Mouse (Mus musculus) CH12.LX (cell line): ENCODE data around the gene Trpv4. TPM values are rescaled to one million over a fixed set of nuclear protein-coding genes. Genes with fewer than 3 reads are reported as not detected.

Experiments used
- DNase-seq: peaks from one replicate; pipeline ENCODE4 v3.0.0-alpha.2; 2013; ENCODE audit errors: extremely low read depth
- H3K27ac ChIP-seq: 2 replicates; pipeline ENCODE4 v1.5.1; 2012; ENCODE audit warnings: low read depth, mild to moderate bottlenecking, control low read depth, moderate library complexity; ENCODE audit not compliant: insufficient read depth
- H3K27me3 ChIP-seq: replicated peaks from 2 replicates; pipeline ENCODE3; 2012; ENCODE audit warnings: inconsistent platforms
- H3K36me3 ChIP-seq, 2 experiments: replicated peaks in 1 of 2; 2 replicates each; pipeline versions ENCODE3 to v1.6.1; 2012; ENCODE audit warnings: inconsistent platforms in 1 of 2, low read length in 1 of 2, mild to moderate bottlenecking in 1 of 2, mixed read lengths in 1 of 2, moderate library complexity in 1 of 2; ENCODE audit not compliant: control insufficient read depth in 1 of 2, insufficient read depth in 1 of 2
- H3K4me1 ChIP-seq, 2 experiments: 2 replicates each; pipeline ENCODE4 v1.6.1; 2012; ENCODE audit warnings: inconsistent platforms in 1 of 2, moderate library complexity in 1 of 2; ENCODE audit not compliant: insufficient read depth in 2 of 2, control insufficient read depth in 1 of 2
- H3K4me2 ChIP-seq: 2 replicates; pipeline ENCODE4 v1.6.1; 2012; ENCODE audit warnings: low read depth, mild to moderate bottlenecking, control low read depth; ENCODE audit not compliant: poor library complexity, insufficient read depth, severe bottlenecking
- H3K4me3 ChIP-seq, 3 experiments: fragments of 150-350 bp in 1 of 3; sonication (generic) in 1 of 3; replicated peaks in 1 of 3; 2 replicates each; pipeline versions ENCODE3 to v1.5.1; 2011 to 2012; ENCODE audit warnings: low read depth in 2 of 3, low read length in 2 of 3, mild to moderate bottlenecking in 2 of 3, moderate library complexity in 2 of 3, control low read depth in 1 of 3, improper control_type of control experiment in 1 of 3, inconsistent platforms in 1 of 3, mixed read lengths in 1 of 3; ENCODE audit not compliant: poor library complexity in 1 of 3
- H3K79me2 ChIP-seq: replicated peaks from 2 replicates; pipeline ENCODE4 v1.6.1; 2012; ENCODE audit warnings: mild to moderate bottlenecking, moderate library complexity; ENCODE audit not compliant: control insufficient read depth, poor library complexity, insufficient read depth, severe bottlenecking; ENCODE audit errors: extremely low read depth
- H3K9ac ChIP-seq: 2 replicates; pipeline ENCODE4 v1.6.1; 2012; ENCODE audit warnings: low read depth, mild to moderate bottlenecking, control low read depth, moderate library complexity; ENCODE audit not compliant: insufficient read depth
- H3K9me3 ChIP-seq: replicated peaks from 2 replicates; pipeline ENCODE3; 2012; ENCODE audit warnings: low read length, inconsistent platforms, mixed read lengths
- BHLHE40 ChIP-seq: IDR thresholded peaks from 2 replicates; pipeline ENCODE4 v1.6.1; 2011; ENCODE audit warnings: mild to moderate bottlenecking, low read depth, low read length, improper control_type of control experiment
- CHD2 ChIP-seq: IDR thresholded peaks from 2 replicates; pipeline ENCODE4 v1.6.1; 2011; ENCODE audit warnings: low read length, improper control_type of control experiment
- ETS1 ChIP-seq: conservative IDR thresholded peaks from 2 replicates; pipeline ENCODE4 v1.6.1; 2012; ENCODE audit warnings: low read depth, mild to moderate bottlenecking, inconsistent platforms, low read length, improper control_type of control experiment, moderate library complexity
- GABPA ChIP-seq: IDR thresholded peaks from 2 replicates; pipeline ENCODE4 v1.6.1; 2012; ENCODE audit warnings: low read depth, low read length, improper control_type of control experiment, inconsistent platforms; ENCODE audit not compliant: insufficient replicate concordance
- HCFC1 ChIP-seq: IDR thresholded peaks from 2 replicates; pipeline ENCODE4 v1.6.1; 2012; ENCODE audit warnings: low read depth, mild to moderate bottlenecking, inconsistent platforms, low read length, improper control_type of control experiment
- IRF4 ChIP-seq: IDR thresholded peaks from 2 replicates; pipeline ENCODE4 v1.6.1; 2014; ENCODE audit warnings: low read depth, mild to moderate bottlenecking, inconsistent platforms, low read length, improper control_type of control experiment
- MAFK ChIP-seq: IDR thresholded peaks from 2 replicates; pipeline ENCODE4 v1.6.1; 2011; ENCODE audit warnings: low read length, improper control_type of control experiment; ENCODE audit not compliant: insufficient replicate concordance
- MAX ChIP-seq: IDR thresholded peaks from 2 replicates; pipeline ENCODE4 v1.6.1; 2011; ENCODE audit warnings: low read length, improper control_type of control experiment
- PAX5 ChIP-seq: IDR thresholded peaks from 2 replicates; pipeline ENCODE4 v1.6.1; 2012; ENCODE audit warnings: low read length, inconsistent platforms, mixed read lengths
- POLR2A ChIP-seq: IDR thresholded peaks from 2 replicates; pipeline ENCODE4 v1.6.1; 2011; ENCODE audit warnings: low read depth, mild to moderate bottlenecking, improper control_type of control experiment, low read length
- POLR2AphosphoS2 ChIP-seq: IDR thresholded peaks from 2 replicates; pipeline ENCODE4 v1.6.1; 2011; ENCODE audit warnings: low read depth, low read length, improper control_type of control experiment
- SMC3 ChIP-seq: IDR thresholded peaks from 2 replicates; pipeline ENCODE4 v1.6.1; 2011; ENCODE audit warnings: low read depth, low read length, improper control_type of control experiment
- TCF12 ChIP-seq: IDR thresholded peaks from 2 replicates; pipeline ENCODE4 v1.6.1; 2014; ENCODE audit warnings: low read depth, mild to moderate bottlenecking, inconsistent platforms, low read length, improper control_type of control experiment
- USF1 ChIP-seq: IDR thresholded peaks from 2 replicates; pipeline ENCODE4 v1.6.1; 2014; ENCODE audit warnings: low read depth, mild to moderate bottlenecking, inconsistent platforms, low read length, improper control_type of control experiment
- ZC3H11A ChIP-seq: IDR thresholded peaks from 2 replicates; pipeline ENCODE4 v1.6.1; 2012; ENCODE audit warnings: low read depth, mild to moderate bottlenecking, inconsistent platforms, low read length, improper control_type of control experiment
- ZKSCAN1 ChIP-seq: IDR thresholded peaks from 2 replicates; pipeline ENCODE4 v1.6.1; 2012; ENCODE audit warnings: low read depth, inconsistent platforms, low read length, improper control_type of control experiment, borderline replicate concordance
- ZMIZ1 ChIP-seq: IDR thresholded peaks from 2 replicates; pipeline ENCODE4 v1.6.1; 2012; ENCODE audit warnings: low read depth, mild to moderate bottlenecking, inconsistent platforms, low read length, improper control_type of control experiment
- dilution Hi-C: fragments of 300-500 bp; cut with MboI; formaldehyde crosslinking; loops from 2 replicates; pipeline ENCODE4 v1.14.3; 2020; ENCODE audit warnings: low sequenced_read_pairs; ENCODE audit not compliant: extremely low pct_unique_long_range_greater_than_20kb, extremely low pct_ligation_motif_present
- in situ Hi-C: fragments of 300-500 bp; cut with MboI; formaldehyde crosslinking; loops from 3 replicates; pipeline ENCODE4 v1.14.3; 2019; ENCODE audit warnings: low sequenced_read_pairs, low pct_ligation_motif_present, low pct_unique_long_range_greater_than_20kb, mixed read lengths
- polyA plus RNA-seq: library from polyadenylated mRNA; unstranded; fragments of >175 nt; gene quantifications from 2 replicates; pipeline ENCODE4 v1.2.1, GENCODE M21; 2012; ENCODE audit warnings: low read depth; ENCODE audit not compliant: insufficient read length
- total RNA-seq, 2 experiments: library from RNA; depleted of rRNA; stranded (reverse); fragments of 300-350 nt in 1 of 2; fragments of >200 nt in 1 of 2; gene quantifications; 2 replicates each; pipeline ENCODE4 v1.2.3; 2012 to 2014

Gene Trpv4
- total and polyA plus RNA-seq, 3 experiments, result 0.24 TPM; not detected in 2

DNA sequence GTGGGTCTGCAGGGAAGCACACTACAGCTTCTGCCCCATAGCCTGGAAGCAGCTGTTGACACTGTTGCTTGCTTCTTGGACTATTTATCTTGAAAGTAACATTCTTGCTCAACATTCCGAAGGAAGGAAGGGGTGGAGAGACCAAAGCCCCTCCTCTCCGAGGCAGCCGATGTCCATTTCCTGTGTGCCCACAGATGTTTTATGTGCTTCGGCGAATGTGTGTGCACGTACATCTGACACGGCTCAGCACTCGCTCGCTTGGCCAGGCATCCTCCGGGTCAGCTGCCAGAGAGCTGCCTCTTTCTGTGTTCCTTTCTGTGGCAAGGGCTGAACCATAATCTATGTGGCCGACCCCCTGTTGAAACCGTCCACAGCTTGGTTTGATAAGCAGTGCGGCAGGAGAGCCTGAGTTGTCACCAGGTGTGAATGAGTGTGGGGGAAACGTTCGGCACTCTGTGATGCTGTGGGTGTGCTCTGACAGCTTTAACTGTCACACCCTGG is 63.4 kb downstream of the Trpv4 start:
- Histone ChIP-seq H3K9me3 (no peaks in the 10 kb centered on the region), H3K4me1 (peaks cover 30 to 69% of the 10 kb centered on the region in 2 experiments), H3K79me2 (no peaks in the 10 kb centered on the region), H3K36me3 (no peaks in the 10 kb centered on the region), H3K9ac (no peak overlapping the region), H3K4me3 (no peak overlapping the region), H3K27ac (no peak overlapping the region), H3K4me2 (no peak overlapping the region), H3K27me3 (peaks cover 18% of the 10 kb centered on the region)
- DNase-seq, result no peak
- dilution Hi-C loops (no loop called here), in situ Hi-C loops (no loop called here)
- TF ChIP-seq PAX5, result no peak
- TF ChIP-seq IRF4, result no peak
- TF ChIP-seq GABPA, result no peak
- no peak for TF ChIP-seq ZKSCAN1
- no peak for TF ChIP-seq HCFC1
- TF ChIP-seq ZMIZ1, result no peak
- TF ChIP-seq MAFK, result no peak
- TF ChIP-seq CHD2, result no peak

DNA sequence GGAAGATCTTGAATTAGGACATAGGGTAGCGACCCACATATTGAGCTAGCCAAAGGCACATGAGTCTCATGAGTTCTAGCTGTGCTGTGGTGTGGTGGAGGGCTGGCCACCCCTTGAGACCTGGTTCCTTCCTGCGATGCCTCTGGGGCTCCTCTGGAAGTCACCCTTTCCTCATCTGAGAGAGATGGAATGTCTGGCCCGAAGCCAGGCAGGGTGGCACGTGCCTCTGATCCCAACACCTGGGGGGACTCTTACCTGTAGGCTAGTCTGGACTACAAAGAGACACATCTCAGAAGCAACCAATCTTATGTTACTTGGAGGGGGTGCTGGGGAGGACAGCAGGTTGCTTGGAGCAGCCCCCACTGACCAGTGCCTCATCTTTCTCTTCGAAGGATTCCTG is 64.3 kb downstream of the Trpv4 start:
- H3K4me3 ChIP-seq, result no peak overlapping the region
- H3K4me2 ChIP-seq, result no peak overlapping the region
- H3K79me2 ChIP-seq, result no peaks in the 10 kb centered on the region
- no peak overlapping the region for H3K27ac ChIP-seq
- H3K36me3 ChIP-seq, result no peaks in the 10 kb centered on the region
- H3K27me3 ChIP-seq, result peaks cover 22% of the 10 kb centered on the region
- peaks cover 30 to 69% of the 10 kb centered on the region in 2 experiments for H3K4me1 ChIP-seq
- no peaks in the 10 kb centered on the region for H3K9me3 ChIP-seq
- in situ Hi-C loops, result no loop called here
- TF ChIP-seq TCF12 (no peak), MAX (no peak), ZC3H11A (no peak), POLR2AphosphoS2 (no peak), POLR2A (no peak), SMC3 (no peak), ETS1 (no peak), USF1 (no peak), HCFC1 (no peak), BHLHE40 (no peak), ZKSCAN1 (no peak), GABPA (no peak), MAFK (no peak)
- dilution Hi-C loops, result no loop called here
- DNase-seq, result no peak
- H3K9ac ChIP-seq, result no peak overlapping the region
